Mouse (Mus musculus): ENCODE measurements around the gene Chrne.
A peak's percentile ranks its signal among the peaks of the same experiment; 100 is the strongest.

The Chrne gene

GRCm38 (mm10) chr11:70651391-70651790 is 32.4 kb upstream of the Chrne start:
- DNase-seq: no peak

- DNase-seq: no peak
Measured at GRCm38 (mm10) chr11:70650322-70651175, 31.5 kb upstream of the Chrne start.

GRCm38 (mm10) chr11:70649185-70649734 is 30.2 kb upstream of the Chrne start:
- no peak for DNase-seq

- DNase-seq: no peak
Measured at GRCm38 (mm10) chr11:70648512-70648911, 29.5 kb upstream of the Chrne start.

GRCm38 (mm10) chr11:70647716-70648420 is 28.9 kb upstream of the Chrne start:
- peak; percentile 44 to 46 for DNase-seq

GRCm38 (mm10) chr11:70646691-70647650 is 28.0 kb upstream of the Chrne start, which contains the start of the genes Rnf167 and Slc25a11:
TSS of gene Rnf167 (plus strand) at chr11:70647235.
TSS of gene Slc25a11 (minus strand) at chr11:70647479.
- peak; percentile 97 to 98 for DNase-seq

GRCm38 (mm10) chr11:70646259-70646555 is 27.2 kb upstream of the Chrne start:
- peak; percentile 53 to 66 for DNase-seq

- DNase-seq: no peak
Measured at GRCm38 (mm10) chr11:70645461-70646258, 26.6 kb upstream of the Chrne start.

GRCm38 (mm10) chr11:70644564-70645103 is 25.6 kb upstream of the Chrne start:
- DNase-seq: peak; percentile 50 to 51

- peak in 1 of 2 experiments; percentile 28 for DNase-seq
Measured at GRCm38 (mm10) chr11:70643051-70643450, 24.0 kb upstream of the Chrne start.

GRCm38 (mm10) chr11:70641241-70641640 is 22.2 kb upstream of the Chrne start:
- DNase-seq: no peak

GRCm38 (mm10) chr11:70639976-70640375 is 21.0 kb upstream of the Chrne start:
- no peak for DNase-seq

GRCm38 (mm10) chr11:70638714-70639278 is 19.8 kb upstream of the Chrne start, which contains the start of gene Gp1ba:
TSS of gene Gp1ba (plus strand) at chr11:70639122.
- DNase-seq: no peak

GRCm38 (mm10) chr11:70638293-70638692 is 19.3 kb upstream of the Chrne start:
- DNase-seq: no peak

GRCm38 (mm10) chr11:70637764-70638163 is 18.7 kb upstream of the Chrne start:
- DNase-seq: no peak

- no peak for DNase-seq
Measured at GRCm38 (mm10) chr11:70635601-70636000, 16.6 kb upstream of the Chrne start.

GRCm38 (mm10) chr11:70630129-70630528 is 11.1 kb upstream of the Chrne start:
- DNase-seq: no peak

GRCm38 (mm10) chr11:70629557-70629956 is 10.5 kb upstream of the Chrne start:
- DNase-seq: no peak

- no peak for DNase-seq
Measured at GRCm38 (mm10) chr11:70628431-70628830, 9.4 kb upstream of the Chrne start.

- no peak for DNase-seq
Measured at GRCm38 (mm10) chr11:70626877-70627276, 7.9 kb upstream of the Chrne start.

GRCm38 (mm10) chr11:70625473-70625872 is 6.5 kb upstream of the Chrne start:
- DNase-seq: peak; percentile 56 to 80
